Mouse (Mus musculus): ENCODE data around the gene Col27a1. TPM values are rescaled to one million over a fixed set of nuclear protein-coding genes. Genes with fewer than 3 reads are reported as not detected.

Col27a1 gene
- total RNA-seq, 2 experiments from 2014 or later, result 11.4 to 15.2 TPM

DNA sequence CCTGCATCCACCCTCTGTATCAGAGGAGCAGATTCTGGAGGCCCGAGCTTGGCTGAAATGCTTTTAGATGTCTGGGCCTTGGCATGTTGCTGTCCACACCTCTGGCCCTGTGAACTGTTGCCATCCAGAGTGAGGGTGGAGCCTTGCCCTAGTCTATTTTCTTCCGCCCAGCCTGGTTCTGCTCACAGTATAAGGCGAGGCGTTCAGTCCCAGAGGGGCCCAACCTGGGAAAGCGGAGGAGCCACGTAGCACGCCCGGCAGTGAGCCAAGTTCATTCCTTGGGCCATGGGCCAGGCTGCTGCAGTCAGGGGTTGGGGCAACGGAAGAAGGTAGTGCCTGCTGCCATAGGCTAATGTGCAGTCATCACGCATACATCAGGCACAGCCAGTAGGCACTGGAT is 46.7 kb downstream of the Col27a1 start:
- peak; percentile 50 for DNase-seq

DNA sequence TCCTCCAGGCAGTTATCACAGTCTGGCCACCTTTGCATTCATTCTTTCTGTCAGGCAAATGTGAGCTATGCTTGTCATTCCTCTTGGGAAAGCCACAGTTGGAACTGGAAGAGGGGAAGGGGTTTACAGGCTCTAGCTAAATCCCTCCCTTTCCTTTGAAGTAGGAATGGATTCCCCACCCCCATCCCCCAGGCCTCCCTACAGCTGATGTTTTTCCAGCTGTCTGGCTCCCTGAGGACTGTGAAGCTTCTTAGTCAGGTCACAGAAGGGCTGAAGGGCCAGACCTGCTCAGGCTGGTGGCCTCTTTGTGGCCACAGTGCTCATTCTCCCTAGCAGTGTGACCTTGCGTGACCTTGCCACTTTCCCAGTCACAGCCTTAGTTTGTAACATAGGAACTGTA is 49.1 kb downstream of the Col27a1 start:
- no peak for DNase-seq

DNA sequence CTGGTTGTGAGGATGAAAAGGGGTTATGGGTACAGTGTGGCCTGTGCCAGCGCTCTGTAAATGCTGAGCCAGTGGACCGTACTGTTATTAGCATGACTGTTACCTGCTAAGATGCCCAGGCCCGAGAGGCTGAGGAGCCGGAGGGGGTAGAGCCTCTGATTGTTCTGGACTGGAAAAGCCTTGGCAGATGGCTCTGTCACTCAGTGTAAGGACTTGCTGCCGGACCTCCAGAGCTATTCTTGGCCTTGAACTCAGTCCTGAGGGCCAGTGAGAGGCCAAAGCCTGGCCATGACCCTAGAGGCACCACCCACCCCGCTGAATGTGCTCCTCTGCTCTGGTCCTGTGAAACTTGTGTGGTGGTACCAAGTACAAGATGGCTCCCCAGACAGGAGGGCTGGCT is 52.5 kb downstream of the Col27a1 start:
- DNase-seq, result no peak

DNA sequence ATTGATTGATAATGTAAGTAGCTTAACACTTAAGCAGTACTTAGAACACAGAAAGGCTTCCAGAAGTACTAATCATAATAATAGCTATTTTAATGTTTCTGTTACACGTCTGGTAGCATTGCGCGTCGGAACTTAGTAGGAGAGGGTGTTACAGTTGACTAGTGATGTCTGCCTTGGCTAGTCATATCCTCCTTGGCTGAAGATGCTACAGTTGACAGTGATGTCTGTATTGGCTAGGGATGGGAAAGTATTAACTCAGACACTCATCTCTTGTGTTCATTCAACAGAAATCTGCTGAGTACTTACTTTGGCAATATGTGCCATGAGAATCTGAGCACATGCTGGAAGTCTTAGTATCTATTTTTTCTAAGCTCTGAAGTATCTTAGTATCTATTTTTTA is 53.3 kb downstream of the Col27a1 start:
- no peak for DNase-seq

DNA sequence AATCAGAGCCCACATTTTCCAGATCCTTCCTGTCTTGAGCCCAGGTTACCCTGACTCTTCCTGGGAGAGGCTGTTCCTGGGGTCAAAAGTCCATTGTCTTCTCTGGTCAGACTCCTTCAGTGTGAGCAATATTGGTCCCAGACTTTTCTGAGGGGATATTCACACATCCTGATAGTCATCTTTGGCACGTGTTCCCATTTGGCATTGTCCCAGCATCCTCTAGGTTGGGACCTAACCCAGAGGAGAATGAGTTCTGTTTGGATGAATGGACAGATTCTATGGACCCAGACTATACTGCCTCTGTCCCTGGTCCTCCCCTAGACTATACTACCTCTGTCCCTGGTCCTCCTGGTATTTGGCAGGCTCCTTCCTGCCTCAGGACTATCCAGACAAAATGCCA is 53.8 kb downstream of the Col27a1 start:
- DNase-seq, result no peak

DNA sequence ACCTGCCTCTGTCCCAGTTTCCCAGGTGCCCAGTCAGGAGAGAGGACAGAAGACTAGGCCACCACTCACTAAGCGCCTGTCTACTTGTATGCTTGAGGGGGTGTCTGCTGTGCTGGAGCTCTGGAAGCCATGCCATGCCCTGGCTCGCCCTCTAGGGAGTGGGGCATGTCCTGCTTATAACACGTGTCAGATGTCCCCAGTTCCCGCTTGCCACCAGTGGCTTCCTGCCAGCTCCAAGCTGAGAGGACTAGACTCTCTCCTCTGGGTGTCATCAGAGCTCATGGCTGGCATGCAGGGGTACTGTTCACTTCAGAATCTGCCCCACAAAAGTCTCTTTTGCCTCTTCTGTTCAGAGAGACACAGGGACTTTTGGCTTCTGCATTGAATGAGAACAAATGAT is 55.0 kb downstream of the Col27a1 start:
- DNase-seq, result no peak

DNA sequence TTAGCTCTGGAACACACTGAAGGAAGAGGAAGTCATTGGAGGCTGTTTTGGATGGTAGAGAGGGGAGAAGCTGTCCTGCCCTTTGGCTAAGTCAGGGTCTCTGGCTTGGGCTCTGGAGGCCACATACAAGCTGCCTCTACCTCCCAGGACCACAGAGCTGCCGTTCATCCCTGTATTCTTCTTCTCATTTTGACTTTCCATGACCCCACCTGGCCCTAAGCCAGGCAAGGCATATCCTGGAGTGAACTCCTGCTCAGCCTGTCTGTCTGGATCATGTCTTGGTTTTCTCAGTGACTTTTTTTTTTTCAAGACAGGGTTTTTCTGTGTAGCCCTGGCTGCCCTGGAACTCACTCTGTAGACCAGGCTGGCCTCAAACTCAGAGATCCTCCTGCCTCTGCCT is 60.7 kb downstream of the Col27a1 start:
- DNase-seq, result no peak

DNA sequence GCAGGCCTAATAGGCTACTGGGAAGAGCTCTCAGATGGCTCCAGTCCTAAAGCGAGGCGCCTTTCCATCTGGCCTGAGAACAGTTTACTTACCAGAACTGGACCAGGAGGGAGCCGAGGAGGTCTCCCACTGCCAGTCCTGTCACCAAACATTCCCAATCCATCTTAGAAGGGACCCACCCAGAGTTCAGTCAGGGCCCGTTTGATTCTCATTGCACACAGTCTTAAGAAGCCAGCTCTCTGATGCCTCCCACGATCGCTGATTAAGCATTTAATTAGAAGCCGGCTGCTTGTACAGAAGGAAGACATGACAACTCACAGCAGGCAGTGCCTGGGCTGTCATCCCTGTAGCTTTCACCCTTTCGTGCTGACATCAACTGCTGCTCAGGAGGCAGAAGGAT is 61.4 kb downstream of the Col27a1 start:
- no peak for DNase-seq

DNA sequence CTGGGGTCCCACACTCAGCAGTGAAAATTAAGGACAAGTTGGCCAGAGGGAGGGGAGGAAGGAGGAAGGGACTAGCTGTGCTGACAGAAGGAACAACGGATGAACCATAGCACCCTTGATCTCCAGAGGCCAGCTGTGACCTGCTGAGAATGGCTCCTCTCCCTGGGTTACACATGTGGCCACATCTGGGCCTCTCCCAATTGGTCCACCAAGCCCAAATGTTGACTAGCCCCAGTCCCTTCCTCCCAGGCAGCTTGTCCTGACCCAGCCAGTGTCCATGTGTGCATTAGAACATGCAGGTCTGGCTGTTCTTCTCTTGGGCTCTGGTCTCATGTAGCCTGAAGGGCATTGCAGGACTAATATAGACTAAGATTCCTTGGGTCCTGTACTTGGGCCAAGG is 62.8 kb downstream of the Col27a1 start:
- DNase-seq, result no peak

DNA sequence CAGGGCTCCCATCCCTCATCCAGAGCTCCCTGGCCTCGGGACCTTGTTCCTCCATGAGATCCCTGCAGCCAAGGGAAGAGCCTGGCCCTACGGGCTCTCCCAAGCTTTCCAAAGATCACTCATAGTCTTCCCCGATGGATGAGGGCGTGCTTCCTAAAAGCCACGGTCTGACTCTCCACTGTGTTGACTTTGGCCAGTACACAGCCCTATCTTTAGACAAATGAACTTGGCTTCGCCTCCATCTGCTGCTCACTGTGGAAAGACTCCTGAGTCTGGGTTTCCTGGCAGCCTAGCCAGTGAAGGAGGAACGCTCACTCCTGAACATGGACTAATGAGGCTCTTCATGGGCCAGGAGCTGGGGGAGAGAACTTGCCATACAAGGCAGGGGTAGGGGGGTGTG is 65.0 kb downstream of the Col27a1 start:
- DNase-seq, result no peak

DNA sequence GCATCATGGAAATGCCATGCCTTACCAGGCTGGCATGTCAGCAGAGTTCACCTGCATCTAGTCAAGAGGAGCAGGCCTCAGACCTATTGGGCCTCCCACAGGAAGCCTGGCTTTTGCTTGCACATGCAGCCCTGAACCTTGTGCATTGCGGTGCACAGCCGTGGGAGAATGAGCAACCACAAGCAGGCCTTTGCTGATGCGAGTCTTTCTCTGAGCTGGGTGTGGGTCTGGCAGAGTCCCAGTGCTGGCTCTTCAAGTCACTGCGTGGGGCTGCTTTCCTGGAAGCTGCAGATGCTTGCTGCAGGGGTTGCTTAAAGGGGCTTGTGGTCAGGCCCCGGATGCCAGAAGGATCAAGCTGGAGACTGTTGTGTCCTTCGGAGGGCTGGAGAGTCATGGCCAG is 67.9 kb downstream of the Col27a1 start:
- no peak for DNase-seq

DNA sequence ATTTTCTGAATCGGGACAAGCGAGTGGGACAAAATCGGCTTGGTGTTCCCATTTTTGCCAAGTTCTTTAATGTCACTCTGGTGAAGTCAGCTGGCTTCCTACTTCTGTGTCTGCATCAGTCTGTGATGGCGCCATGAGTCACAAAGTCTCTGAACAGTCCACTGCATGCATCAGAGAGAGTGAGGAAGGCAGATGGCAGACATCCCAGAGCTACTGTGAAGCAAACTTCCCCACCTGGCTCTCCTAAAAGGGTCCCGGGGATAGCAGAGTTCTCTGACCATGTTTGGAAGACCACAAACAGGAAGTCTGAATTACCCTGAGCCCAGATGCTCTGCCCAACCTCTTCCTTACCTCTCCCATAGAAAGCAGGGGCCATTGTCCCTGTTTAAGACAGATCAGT is 69.5 kb downstream of the Col27a1 start:
- DNase-seq, result no peak

DNA sequence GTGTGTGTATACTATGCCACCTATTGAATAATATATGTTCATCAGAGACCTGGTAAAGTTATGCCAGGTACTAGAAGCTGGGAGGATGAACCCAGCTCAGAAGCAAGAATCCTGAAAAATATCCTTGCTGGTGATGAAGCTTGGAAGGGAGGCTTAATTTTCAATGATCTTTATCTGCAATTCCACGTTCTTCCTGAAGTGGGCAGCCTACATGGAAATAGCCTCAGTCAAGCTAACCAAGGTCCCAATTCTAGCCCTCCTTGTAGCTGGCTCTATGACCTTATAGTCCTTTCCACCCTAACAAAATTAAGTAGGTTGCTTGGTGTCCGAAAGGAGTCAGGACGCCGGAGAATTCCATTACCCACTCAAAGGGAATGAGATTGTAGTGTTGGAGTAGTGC is 72.2 kb downstream of the Col27a1 start:
- no peak for DNase-seq

DNA sequence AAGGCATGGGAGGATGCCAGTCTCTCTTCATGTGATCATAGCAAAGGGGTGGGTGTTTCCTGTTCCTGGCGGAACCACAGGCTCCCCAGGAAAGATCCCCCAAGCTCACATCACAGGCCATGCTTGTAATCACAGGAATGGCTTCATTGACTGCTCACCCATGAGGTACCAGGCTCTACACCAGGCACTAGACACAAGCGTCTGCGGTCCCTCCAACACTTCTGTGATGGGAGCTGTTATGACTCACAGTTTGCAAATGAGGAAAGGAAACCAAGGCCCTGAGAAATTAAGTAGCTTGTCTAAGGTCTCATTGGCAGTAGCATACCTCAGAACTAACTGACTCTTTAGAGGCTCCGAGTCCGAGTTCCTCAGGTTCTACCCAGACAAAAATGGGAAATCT is 74.7 kb downstream of the Col27a1 start:
- no peak for DNase-seq

DNA sequence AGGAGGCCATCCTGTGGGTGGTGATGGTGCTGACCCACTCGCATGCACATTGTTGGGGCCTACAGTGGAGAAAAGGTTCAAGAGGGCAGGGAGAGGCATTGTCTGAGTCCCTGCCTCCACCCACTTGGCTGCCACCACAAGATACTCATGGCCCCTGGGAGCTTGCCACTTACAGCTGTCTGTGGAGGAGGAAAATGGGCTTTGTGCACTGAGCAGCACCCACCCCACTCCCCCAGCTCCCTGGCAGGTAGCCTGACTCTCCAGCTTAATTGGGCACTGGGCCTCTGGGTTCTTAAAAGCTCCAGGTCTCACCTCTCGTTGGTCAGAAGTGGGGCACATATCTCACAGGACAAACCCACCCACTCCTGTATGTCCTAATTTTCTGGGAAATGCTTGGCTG is 76.3 kb downstream of the Col27a1 start:
- DNase-seq, result no peak

DNA sequence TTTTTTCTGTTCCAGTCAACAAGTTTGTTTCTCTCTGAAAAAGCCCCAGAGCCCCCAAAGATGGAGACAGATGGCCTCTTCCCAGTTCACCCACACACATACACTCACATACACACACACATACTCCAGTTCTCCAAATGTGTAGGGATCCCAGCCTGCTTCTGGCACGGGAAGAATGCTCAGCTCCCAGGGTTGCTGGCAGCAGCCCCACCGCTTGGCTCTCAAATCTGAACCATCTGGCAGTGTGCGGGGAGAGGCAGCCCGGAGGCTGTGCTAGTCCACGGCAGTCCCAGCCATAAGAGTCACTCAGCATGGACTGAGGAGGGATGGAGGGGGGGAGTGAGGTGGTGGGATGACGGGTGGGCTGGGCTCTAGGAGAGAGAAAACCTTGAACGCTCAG is 77.3 kb downstream of the Col27a1 start:
- DNase-seq, result peak; percentile 82

DNA sequence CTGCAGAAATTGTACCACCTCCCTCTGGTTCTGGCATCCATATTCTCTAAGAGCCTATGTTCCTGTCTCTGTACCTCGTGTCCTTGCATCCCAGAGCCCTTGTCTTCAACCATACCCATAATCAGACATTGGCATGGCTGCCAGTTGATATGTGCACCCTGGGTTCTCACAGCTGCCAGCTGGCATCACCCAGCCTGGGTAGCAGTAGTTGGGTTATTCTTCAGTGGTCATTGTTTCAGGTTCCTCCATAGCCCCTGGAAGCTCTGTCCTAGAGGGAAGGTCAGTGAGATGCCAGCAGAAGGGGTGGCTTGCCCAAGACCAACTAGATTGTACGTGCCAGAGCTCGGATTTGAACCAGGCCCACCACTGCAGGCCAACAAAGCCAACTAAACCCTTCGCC is 77.9 kb downstream of the Col27a1 start:
- DNase-seq, result no peak

DNA sequence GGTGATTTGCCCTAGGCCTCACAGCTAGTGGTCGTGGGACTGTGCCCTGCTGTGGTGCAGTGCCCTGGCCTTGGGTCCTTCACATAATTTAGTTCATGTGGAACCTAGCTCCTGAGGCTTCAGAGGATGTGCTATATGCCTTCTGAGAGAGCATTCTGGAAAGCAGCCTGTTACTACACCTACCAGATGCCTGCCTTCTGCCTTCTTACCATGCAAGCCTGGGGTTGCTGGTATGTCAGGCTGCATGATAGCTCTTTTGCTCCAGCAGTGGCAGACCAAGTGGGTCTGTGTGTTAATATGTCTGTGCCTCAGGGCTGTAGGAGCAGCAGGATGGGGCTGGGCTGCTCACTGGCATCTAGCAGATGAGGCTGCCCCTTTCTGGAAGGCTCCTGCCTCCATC is 81.8 kb downstream of the Col27a1 start:
- no peak for DNase-seq

DNA sequence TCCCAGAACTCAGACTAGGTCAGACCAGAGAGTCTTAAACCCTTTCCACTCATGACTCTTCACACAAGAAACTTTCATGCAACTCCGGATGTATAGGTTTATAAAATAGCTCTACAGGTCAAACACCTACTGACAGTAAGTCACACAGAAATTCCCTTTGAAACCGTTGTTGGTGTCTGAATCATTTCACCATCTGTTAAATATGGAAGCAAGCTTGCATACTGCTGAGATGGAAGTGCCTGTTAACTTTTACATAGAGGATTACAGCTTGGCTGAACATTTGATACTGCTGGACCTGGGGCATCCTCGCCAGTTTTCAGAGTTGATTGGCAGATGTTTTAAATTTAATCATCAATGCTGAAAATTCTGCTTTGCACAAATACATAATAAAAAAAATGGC is 82.5 kb downstream of the Col27a1 start:
- DNase-seq, result no peak

DNA sequence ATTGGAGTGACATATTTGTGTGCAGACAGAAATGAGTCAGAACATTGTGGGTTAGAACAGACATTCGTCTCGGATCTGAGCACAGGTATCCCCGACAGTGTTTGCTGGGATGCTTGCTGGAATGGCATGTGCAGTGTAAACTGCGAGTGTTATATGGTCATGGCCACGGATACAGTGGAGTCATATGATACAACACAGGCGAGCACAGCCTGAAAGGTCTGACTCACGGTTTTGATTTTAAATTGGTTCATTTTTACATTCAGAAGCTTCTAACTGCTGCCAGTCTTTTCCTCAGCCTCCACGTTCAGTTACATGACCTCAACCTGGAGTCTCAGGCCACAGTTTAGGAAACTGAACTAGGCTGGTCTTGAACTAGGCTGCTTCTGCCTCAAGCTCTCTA is 83.1 kb downstream of the Col27a1 start:
- DNase-seq, result no peak

DNA sequence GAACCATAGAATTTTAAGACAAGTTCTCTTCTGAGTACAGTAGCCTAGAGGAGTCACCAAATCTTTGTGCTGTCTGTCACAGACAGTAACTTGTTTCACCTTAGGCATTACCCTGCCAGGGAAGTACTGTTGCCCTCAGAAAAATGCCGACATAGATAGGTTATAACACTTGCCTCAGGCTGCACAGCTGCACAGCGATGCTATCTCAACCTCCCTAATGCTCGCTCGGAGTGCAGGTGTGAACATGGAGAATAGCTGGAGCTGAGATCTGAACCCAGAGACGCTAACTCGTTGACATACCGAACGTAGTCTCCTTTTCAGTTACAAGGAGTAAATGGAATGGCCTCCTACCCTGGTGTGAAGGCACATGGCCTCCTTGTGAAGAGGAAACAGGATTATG is 84.4 kb downstream of the Col27a1 start:
- no peak for DNase-seq

DNA sequence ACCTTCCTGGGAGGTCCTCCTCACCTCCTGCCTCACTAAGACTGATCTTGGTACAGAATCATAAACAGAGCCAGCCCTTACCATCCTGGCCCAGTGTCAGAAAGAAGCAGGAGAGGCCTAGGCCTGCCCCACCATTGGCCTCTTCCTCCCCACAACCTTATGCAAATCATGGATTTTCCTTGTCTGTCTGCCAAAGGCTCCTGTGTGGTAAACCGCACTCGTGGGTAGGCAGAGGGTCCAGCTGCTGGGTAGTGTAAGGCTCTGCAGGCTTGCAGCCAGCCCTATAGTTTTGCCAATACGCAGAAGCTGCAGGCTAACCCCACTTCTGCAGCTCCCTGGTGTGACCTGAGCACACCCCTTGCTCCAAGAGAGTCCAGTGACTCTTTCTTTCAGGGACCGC is 88.8 kb downstream of the Col27a1 start:
- DNase-seq, result no peak

DNA sequence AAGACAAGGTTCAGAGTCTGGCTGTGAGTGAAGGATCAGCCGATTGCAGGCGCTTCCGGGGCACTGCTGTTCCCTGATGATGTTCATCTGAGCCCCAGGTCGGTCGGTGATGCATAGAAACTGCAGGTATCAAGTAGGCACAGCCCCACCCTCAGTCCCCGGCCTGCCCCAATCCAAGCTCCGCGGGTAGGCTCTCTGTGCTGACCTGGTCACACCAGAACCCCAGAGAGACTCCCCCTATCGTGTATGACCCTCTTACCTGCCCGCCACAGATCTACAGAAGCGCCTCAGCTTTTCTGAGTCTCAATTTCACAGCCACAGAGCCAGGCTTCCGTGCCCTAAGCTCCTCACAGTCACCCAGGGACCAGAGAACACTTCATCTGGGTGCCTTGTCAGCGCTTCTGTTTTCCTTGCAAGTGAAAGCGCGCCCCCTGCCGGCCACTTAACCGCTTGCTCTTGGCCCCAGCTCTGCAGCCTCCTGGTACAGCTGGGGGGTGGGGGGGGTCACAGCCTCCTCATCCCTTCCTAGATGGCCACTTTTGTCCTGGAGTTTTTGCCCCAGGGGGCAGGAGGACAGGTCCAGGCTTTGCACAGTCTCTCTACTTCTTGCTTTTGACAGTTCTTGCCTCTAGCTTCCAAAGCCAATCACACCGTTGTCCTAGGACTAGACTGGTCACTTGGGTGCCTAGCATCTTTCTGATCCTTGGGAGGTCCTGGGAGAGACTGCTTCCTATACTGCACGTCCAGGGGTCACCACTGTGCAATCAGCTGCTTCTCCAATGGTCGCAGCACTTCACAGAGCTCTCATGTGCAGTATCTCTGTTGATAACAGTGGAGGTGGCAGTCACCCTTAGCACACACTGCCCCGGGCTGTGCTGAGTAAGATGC is 93.6 kb downstream of the Col27a1 start:
- peak; percentile 95 for DNase-seq

DNA sequence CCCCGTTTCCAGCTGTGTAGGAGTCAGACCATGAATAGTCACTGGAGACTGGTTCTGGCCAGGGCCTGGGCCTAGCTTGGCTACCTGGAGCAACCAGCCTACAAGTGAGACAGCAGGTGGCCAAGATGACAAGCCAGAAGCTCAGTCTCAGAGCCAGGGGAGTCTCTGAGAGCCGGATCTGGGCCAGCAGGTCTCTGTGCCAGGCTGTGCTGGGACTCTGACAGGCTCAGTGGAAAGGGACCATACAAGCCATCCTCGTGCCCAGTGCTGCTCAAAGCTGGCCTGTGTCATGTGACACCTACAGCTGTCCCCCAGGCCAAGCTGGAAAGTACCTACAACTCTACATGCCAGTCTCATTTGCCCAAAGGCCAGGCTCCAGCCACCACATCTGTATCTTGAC is 94.5 kb downstream of the Col27a1 start:
- peak; percentile 66 for DNase-seq
